Mouse (Mus musculus) midbrain, postnatal 0 days (tissue): Measurements from ENCODE around the gene Ak9. TPM values are rescaled to one million over a fixed set of nuclear protein-coding genes. Genes with fewer than 3 reads are reported as not detected.

Source experiments
- ATAC-seq: fragments of 200-750 bp; cut with Nextera tagmentation; 2 replicates; pipeline ENCODE4 v1.8.0; 2017; ENCODE audit warnings: moderate number of reproducible peaks, mild to moderate bottlenecking, moderate TSS enrichment, moderate library complexity; ENCODE audit not compliant: low FRiP score
- DNase-seq: peaks from one replicate; pipeline ENCODE4 v3.0.0-alpha.2; 2015; ENCODE audit warnings: low spot score
- H3K27ac ChIP-seq: fragments of 300-500 bp; sonication (generic); 2 replicates; pipeline ENCODE4 v1.5.1; 2014; ENCODE audit warnings: low read depth, mild to moderate bottlenecking, low read length, mixed read lengths
- H3K27me3 ChIP-seq: fragments of 300-500 bp; sonication (generic); 2 replicates; pipeline ENCODE4 v1.6.1; 2014; ENCODE audit warnings: low read length, control low read depth, mixed read lengths; ENCODE audit not compliant: insufficient read depth
- H3K36me3 ChIP-seq: fragments of 300-500 bp; sonication (generic); 2 replicates; pipeline ENCODE4 v1.6.1; 2014; ENCODE audit warnings: low read length, control low read depth, mixed read lengths; ENCODE audit not compliant: insufficient read depth
- H3K4me1 ChIP-seq: fragments of 300-500 bp; sonication (generic); 2 replicates; pipeline ENCODE4 v1.6.1; 2014; ENCODE audit warnings: mild to moderate bottlenecking, control low read depth, antibody characterized with exemption, low read length, mixed read lengths; ENCODE audit not compliant: insufficient read depth
- H3K4me2 ChIP-seq: fragments of 300-500 bp; sonication (generic); 2 replicates; pipeline ENCODE4 v1.6.1; 2014; ENCODE audit warnings: low read depth, mild to moderate bottlenecking, low read length, mixed read lengths; ENCODE audit not compliant: poor library complexity, severe bottlenecking
- H3K4me3 ChIP-seq: fragments of 300-500 bp; sonication (generic); 2 replicates; pipeline ENCODE4 v1.5.1; 2014; ENCODE audit warnings: low read depth, mild to moderate bottlenecking, low read length, moderate library complexity
- H3K9ac ChIP-seq: fragments of 300-500 bp; sonication (generic); replicated peaks from 2 replicates; pipeline ENCODE4 v1.6.1; 2014; ENCODE audit warnings: mild to moderate bottlenecking, low read length, moderate library complexity, mixed read lengths; ENCODE audit not compliant: poor library complexity, severe bottlenecking
- H3K9me3 ChIP-seq: fragments of 300-500 bp; sonication (generic); 2 replicates; pipeline ENCODE4 v1.6.1; 2016; ENCODE audit warnings: low read length, control low read depth
- CTCF ChIP-seq: IDR thresholded peaks from 2 replicates; pipeline ENCODE4 v1.5.1; 2016; ENCODE audit warnings: antibody characterized with exemption, mild to moderate bottlenecking
- WGBS: fragments of 180-500 bp; shearing (Covaris S2); extraction: QIAGEN DNeasy Blood & Tissue Kit; methylation state at CpG from one replicate; pipeline ENCODE4 v1.1.7; 2014; 5-methylcytosine and 5-hydroxymethylcytosine counted together
- polyA plus RNA-seq: library from polyadenylated mRNA; unstranded; fragments of >200 nt; fragmentation: Nextera tagmentation; extraction: Ambion mirVana; gene quantifications from 2 replicates; pipeline ENCODE4 v1.2.1, GENCODE M21; 2015
- total RNA-seq: library from RNA; depleted of rRNA; stranded (reverse); fragments of >200 nt; gene quantifications from 2 replicates; pipeline ENCODE4 v1.2.3, GENCODE M21; 2014

Gene Ak9
- total and polyA plus RNA-seq, 2 experiments from 2014 or later = 0.11 to 0.19 TPM

GRCm38 (mm10) chr10:41473782-41474468, 170.1 kb downstream of the Ak9 start:
- DNase-seq (no peak), ATAC-seq (no peak)
- TF ChIP-seq CTCF = no peak
- no peaks in the 10 kb centered on the region for H3K36me3 ChIP-seq
- no peaks in the 10 kb centered on the region for H3K9me3 ChIP-seq
- H3K4me2 ChIP-seq = no peak overlapping the region
- 88% methylated on average over 6 of the region's 6 CpGs for WGBS
- no peak overlapping the region for H3K27ac ChIP-seq
- no peaks in the 10 kb centered on the region for H3K27me3 ChIP-seq
- H3K4me3 ChIP-seq = no peak overlapping the region
- H3K9ac ChIP-seq = no peak overlapping the region
- H3K4me1 ChIP-seq = no peaks in the 10 kb centered on the region

- no peak overlapping the region for H3K27ac ChIP-seq
These were observed 171.2 kb downstream of the Ak9 start for GRCm38 (mm10) chr10:41474981-41475391.

GRCm38 (mm10) chr10:41476171-41477017, 172.6 kb downstream of the Ak9 start, which contains the start of gene Mical1:
Gene Mical1 (plus strand): TSS chr10:41476314.
- no peaks in the 10 kb centered on the region for H3K36me3 ChIP-seq
- no peak for TF ChIP-seq CTCF
- H3K9me3 ChIP-seq = no peaks in the 10 kb centered on the region
- H3K27ac ChIP-seq = peak within 1 kb of the TSS; percentile 75
- DNase-seq = peak; percentile 36
- no peaks in the 10 kb centered on the region for H3K4me1 ChIP-seq
- peak within 1 kb of the TSS; percentile 94 for H3K4me2 ChIP-seq
- peak; percentile 55 for ATAC-seq
- WGBS = under 1% methylated on average over 35 of the region's 35 CpGs
- H3K4me3 ChIP-seq = peak within 1 kb of the TSS; percentile 48
- H3K9ac ChIP-seq = peak within 1 kb of the TSS; percentile 70
- H3K27me3 ChIP-seq = no peaks in the 10 kb centered on the region

More at GRCm38 (mm10) chr10:41474981-41475391, 171.2 kb downstream of the Ak9 start:
- WGBS = 87% methylated on average over 1 of the region's 1 CpGs
- ATAC-seq = no peak
- no peak for DNase-seq
- no peaks in the 10 kb centered on the region for H3K9me3 ChIP-seq
- no peak overlapping the region for H3K4me2 ChIP-seq
- TF ChIP-seq CTCF = no peak
- H3K9ac ChIP-seq = no peak overlapping the region
- no peaks in the 10 kb centered on the region for H3K27me3 ChIP-seq
- no peaks in the 10 kb centered on the region for H3K36me3 ChIP-seq
- H3K4me1 ChIP-seq = no peaks in the 10 kb centered on the region
- H3K4me3 ChIP-seq = no peak overlapping the region

GRCm38 (mm10) chr10:41477018-41477277, 173.2 kb downstream of the Ak9 start:
- H3K36me3 ChIP-seq = no peaks in the 10 kb centered on the region
- DNase-seq (peak; percentile 60), ATAC-seq (peak; percentile 54)
- peak overlapping the region; percentile 48 for H3K4me3 ChIP-seq
- H3K27ac ChIP-seq = peak overlapping the region; percentile 75
- 2% methylated on average over 9 of the region's 9 CpGs for WGBS
- H3K9ac ChIP-seq = peak overlapping the region; percentile 70
- H3K4me1 ChIP-seq = no peaks in the 10 kb centered on the region
- peak overlapping the region; percentile 94 for H3K4me2 ChIP-seq
- H3K9me3 ChIP-seq = no peaks in the 10 kb centered on the region
- no peaks in the 10 kb centered on the region for H3K27me3 ChIP-seq
- TF ChIP-seq CTCF = no peak

GRCm38 (mm10) chr10:41477278-41478181, 173.8 kb downstream of the Ak9 start:
- no peaks in the 10 kb centered on the region for H3K27me3 ChIP-seq
- H3K27ac ChIP-seq = peak overlapping the region; percentile 75
- H3K36me3 ChIP-seq = no peaks in the 10 kb centered on the region
- DNase-seq (peak; percentile 79), ATAC-seq (peak; percentile 64)
- TF ChIP-seq CTCF = no peak
- H3K9ac ChIP-seq = peak overlapping the region; percentile 70
- peak overlapping the region; percentile 94 for H3K4me2 ChIP-seq
- no peaks in the 10 kb centered on the region for H3K4me1 ChIP-seq
- peak overlapping the region; percentile 48 for H3K4me3 ChIP-seq
- H3K9me3 ChIP-seq = no peaks in the 10 kb centered on the region
- 5% methylated on average over 20 of the region's 20 CpGs for WGBS
